Mouse (Mus musculus): ENCODE data around the gene Cep85l. TPM values are rescaled to one million over a fixed set of nuclear protein-coding genes. Genes with fewer than 3 reads are reported as not detected.
A peak's percentile ranks its signal among the peaks of the same experiment; 100 is the strongest.

The Cep85l gene
- polyA plus RNA-seq, 1 experiment from 2014 or later, result 1.5 TPM

DNA sequence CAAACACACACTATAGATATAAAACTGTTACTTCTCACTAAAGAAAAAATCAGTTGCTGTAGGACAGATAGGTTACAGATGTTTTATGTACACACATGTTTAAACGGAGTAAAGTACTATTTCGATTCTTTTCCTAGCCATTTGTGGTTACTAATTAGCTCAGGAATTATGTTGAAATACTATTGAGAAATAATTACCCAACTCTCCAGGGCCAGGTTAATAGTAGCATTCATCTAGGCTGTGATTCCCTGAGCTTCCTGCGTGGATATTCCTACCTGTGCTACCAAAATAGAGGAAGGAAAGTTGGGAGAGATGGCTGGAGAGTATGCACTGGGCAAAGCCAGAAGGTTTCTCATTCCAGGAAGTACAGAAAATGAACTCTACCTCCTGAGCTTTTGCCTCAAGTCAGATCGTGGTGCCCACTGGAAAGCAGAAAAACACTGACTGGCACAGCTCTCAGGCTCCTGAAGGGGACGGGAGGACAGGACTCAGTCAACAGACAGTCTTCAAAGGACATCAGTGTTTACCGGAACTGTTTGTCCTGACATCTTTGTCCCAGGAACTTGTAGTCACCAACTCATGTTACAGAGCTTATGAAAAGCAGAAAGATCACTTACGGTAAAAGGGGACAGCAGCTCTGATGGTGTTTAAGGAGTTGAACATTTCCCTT is 3.1 kb upstream of the Cep85l start:
- Histone ChIP-seq H3K4me2 (replicated peaks; ENCODE audit: low read depth) (peak overlapping the region; percentile 9; the same call in 1 of the 2 replicates), H3K9me3 (ENCODE audit: control insufficient read depth) (no peaks in the 10 kb centered on the region), H3K9ac (ENCODE audit: low read depth, low read length) (no peak overlapping the region), H3K4me3 (ENCODE audit: low read depth, low read length) (no peak overlapping the region), H3K4me1 (replicated peaks; ENCODE audit: control insufficient read depth, insufficient read depth, low read length) (no peaks in the 10 kb centered on the region), H3K27ac (ENCODE audit: low read depth, low read length) (no peak overlapping the region), H3K27me3 (replicated peaks; ENCODE audit: control insufficient read depth, insufficient read depth, low read length) (no peaks in the 10 kb centered on the region), H3K36me3 (ENCODE audit: control insufficient read depth, insufficient read depth) (no peaks in the 10 kb centered on the region)
- ATAC-seq, result peak; percentile 29; the same call in 1 of the 2 replicates
- WGBS, result 46% methylated on average over 7 of the region's 7 CpGs
- TF ChIP-seq CTCF (IDR thresholded peaks at IDR 0.05; ENCODE audit: low read depth), result no peak

DNA sequence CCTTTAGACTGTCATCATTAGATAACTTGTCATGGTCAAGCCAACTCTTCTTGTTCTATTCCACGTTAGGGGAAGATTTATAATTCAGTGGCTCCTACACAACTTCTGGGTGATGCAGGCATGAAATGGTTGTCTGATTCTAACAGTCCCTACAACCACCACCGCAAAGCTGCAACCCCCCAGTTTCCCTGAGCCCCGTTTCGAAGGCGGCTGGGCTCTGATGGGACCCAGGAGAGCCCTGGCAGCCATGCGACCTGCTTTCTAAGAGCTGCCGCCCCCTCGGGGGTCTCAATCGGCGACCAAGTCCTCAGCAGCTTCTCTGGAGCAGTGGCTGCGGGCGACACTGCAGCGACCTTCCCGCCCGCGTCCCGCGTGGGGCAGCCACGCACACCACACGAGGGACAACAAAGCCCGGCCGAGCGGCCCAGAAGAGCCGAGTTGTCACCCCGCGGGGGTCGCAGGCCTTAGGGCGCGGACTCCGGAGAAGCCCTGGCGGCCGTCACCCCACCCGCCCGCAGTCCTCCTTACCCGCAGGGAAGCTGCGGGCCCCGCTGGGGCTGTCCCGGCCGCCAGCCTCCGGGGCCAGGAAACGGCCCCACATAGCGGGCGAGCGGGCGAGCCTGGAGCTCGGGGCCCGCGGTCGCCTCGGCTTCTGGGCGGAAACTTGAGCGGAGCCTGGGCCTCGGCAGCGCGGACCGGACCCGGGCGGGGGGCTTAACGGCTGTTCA is 602 bp downstream of the Cep85l start:
- TF ChIP-seq CTCF (IDR thresholded peaks at IDR 0.05; ENCODE audit: low read depth), result no peak
- Histone ChIP-seq H3K9me3 (ENCODE audit: control insufficient read depth) (no peaks in the 10 kb centered on the region), H3K9ac (ENCODE audit: low read depth, low read length) (peak overlapping the region; percentile 87), H3K27me3 (replicated peaks; ENCODE audit: control insufficient read depth, insufficient read depth, low read length) (no peaks in the 10 kb centered on the region), H3K27ac (ENCODE audit: low read depth, low read length) (peak overlapping the region; percentile 89), H3K4me3 (ENCODE audit: low read depth, low read length) (peak overlapping the region; percentile 72), H3K4me1 (replicated peaks; ENCODE audit: control insufficient read depth, insufficient read depth, low read length) (0 out of 2 replicates have a peak, but pooled peaks cover 4% of the 10 kb centered on the region), H3K36me3 (ENCODE audit: control insufficient read depth, insufficient read depth) (no peaks in the 10 kb centered on the region), H3K4me2 (replicated peaks; ENCODE audit: low read depth) (peak overlapping the region; percentile 87)
- under 1% methylated on average over 57 of the region's 59 CpGs for WGBS
- ATAC-seq, result peak; percentile 82

DNA sequence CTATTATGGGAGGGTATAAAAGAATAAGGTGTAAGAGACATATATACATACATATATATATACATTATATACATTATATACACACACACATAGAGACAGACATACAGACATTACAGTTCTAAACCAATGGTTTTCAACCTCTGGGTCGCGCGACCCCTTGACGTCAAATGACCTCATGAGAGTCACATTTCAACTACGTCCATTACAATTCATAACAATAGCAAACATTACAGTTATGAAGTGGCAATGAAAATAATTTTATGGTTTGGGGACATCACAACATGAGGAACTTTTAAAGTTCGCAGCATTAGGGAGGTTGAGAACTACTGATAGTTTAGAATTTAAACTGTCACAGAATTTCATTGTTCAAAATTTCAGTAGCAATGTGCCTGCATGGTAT is 1.5 kb downstream of the Cep85l start:
- no peak overlapping the region for H3K27ac ChIP-seq (ENCODE audit: low read depth, low read length)
- no peaks in the 10 kb centered on the region for H3K9me3 ChIP-seq (ENCODE audit: control insufficient read depth)
- H3K27me3 ChIP-seq (replicated peaks; ENCODE audit: control insufficient read depth, insufficient read depth, low read length), result no peaks in the 10 kb centered on the region
- peak overlapping the region; percentile 87 for H3K4me2 ChIP-seq (replicated peaks; ENCODE audit: low read depth)
- no peak for TF ChIP-seq CTCF (IDR thresholded peaks at IDR 0.05; ENCODE audit: low read depth)
- no peak for ATAC-seq
- H3K4me3 ChIP-seq (ENCODE audit: low read depth, low read length), result peak overlapping the region; percentile 72
- no peaks in the 10 kb centered on the region for H3K36me3 ChIP-seq (ENCODE audit: control insufficient read depth, insufficient read depth)
- WGBS, result 76% methylated on average over 6 of the region's 6 CpGs
- 0 out of 2 replicates have a peak overlapping the region, but pooled peaks have one; percentile 87 for H3K9ac ChIP-seq (ENCODE audit: low read depth, low read length)
- H3K4me1 ChIP-seq (replicated peaks; ENCODE audit: control insufficient read depth, insufficient read depth, low read length), result 0 out of 2 replicates have a peak, but pooled peaks cover 4% of the 10 kb centered on the region

DNA sequence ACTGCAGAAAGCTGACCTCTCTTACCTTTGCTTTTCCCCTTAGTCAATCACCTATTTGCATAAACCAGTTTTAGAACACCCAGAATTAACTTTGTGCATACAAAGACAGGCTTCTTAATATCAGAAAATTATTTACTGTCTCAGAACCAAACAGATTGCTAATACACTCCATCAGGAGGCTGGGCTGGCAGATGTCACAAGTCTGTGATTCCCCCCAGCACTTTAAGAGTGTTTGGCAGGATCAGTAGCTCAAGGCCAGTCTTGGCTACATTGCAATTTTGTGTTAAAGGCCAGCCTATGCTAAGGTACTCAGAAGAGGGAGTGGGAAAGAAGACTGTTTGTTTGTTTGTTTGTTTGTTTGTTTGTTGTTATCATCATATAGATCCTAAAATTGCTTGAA is 2.7 kb downstream of the Cep85l start:
- H3K27me3 ChIP-seq (replicated peaks; ENCODE audit: control insufficient read depth, insufficient read depth, low read length), result no peaks in the 10 kb centered on the region
- H3K36me3 ChIP-seq (ENCODE audit: control insufficient read depth, insufficient read depth), result no peaks in the 10 kb centered on the region
- 0 out of 2 replicates have a peak, but pooled peaks cover 4% of the 10 kb centered on the region for H3K4me1 ChIP-seq (replicated peaks; ENCODE audit: control insufficient read depth, insufficient read depth, low read length)
- H3K9me3 ChIP-seq (ENCODE audit: control insufficient read depth), result no peaks in the 10 kb centered on the region
- H3K27ac ChIP-seq (ENCODE audit: low read depth, low read length), result no peak overlapping the region
- H3K4me3 ChIP-seq (ENCODE audit: low read depth, low read length), result no peak overlapping the region
- TF ChIP-seq CTCF (IDR thresholded peaks at IDR 0.05; ENCODE audit: low read depth), result no peak
- no peak overlapping the region; the same call in 1 of the 2 replicates for H3K4me2 ChIP-seq (replicated peaks; ENCODE audit: low read depth)
- H3K9ac ChIP-seq (ENCODE audit: low read depth, low read length), result no peak overlapping the region
- ATAC-seq, result no peak

DNA sequence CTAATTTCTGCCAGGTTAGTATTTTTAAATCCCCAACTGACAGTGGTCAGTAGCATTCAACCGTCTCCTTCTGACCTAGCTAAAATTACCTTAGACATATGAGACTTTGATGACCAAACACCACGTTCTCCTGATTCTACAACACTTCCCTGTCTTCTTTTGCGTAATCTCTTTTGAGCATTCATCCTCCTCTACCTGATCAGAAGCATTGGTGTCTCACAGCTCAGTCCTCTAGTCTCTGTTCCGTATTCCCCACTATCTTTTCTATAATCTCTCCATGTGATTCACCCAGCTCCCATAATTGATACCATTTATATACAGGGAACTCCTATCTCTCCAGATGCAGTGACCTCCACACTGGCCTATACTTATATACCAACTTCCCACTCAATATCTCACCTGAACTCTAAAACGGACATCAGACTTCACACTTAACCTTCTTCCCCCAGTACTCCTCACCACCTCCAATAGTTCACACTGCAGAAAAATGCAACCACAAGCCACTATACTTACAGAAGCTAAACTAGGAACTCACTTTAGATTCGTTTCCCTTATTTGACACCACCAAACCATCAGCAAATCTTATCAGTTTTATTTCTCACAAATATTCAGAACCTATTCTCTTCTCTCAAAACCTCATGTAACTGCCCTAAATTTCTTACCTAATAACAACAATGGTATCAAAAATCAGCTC is 5.7 kb downstream of the Cep85l start:
- no peak for ATAC-seq
- no peak for TF ChIP-seq CTCF (IDR thresholded peaks at IDR 0.05; ENCODE audit: low read depth)
- H3K27ac ChIP-seq (ENCODE audit: low read depth, low read length), result no peak overlapping the region
- H3K9ac ChIP-seq (ENCODE audit: low read depth, low read length), result no peak overlapping the region
- no peak overlapping the region for H3K4me2 ChIP-seq (replicated peaks; ENCODE audit: low read depth)
- 0 out of 2 replicates have a peak, but pooled peaks cover 6% of the 10 kb centered on the region for H3K9me3 ChIP-seq (ENCODE audit: control insufficient read depth)
- H3K27me3 ChIP-seq (replicated peaks; ENCODE audit: control insufficient read depth, insufficient read depth, low read length), result no peaks in the 10 kb centered on the region
- no peak overlapping the region for H3K4me3 ChIP-seq (ENCODE audit: low read depth, low read length)
- no peaks in the 10 kb centered on the region for H3K36me3 ChIP-seq (ENCODE audit: control insufficient read depth, insufficient read depth)
- H3K4me1 ChIP-seq (replicated peaks; ENCODE audit: control insufficient read depth, insufficient read depth, low read length), result 0 out of 2 replicates have a peak, but pooled peaks cover 4% of the 10 kb centered on the region
- 87% methylated on average over 6 of the region's 6 CpGs for WGBS

DNA sequence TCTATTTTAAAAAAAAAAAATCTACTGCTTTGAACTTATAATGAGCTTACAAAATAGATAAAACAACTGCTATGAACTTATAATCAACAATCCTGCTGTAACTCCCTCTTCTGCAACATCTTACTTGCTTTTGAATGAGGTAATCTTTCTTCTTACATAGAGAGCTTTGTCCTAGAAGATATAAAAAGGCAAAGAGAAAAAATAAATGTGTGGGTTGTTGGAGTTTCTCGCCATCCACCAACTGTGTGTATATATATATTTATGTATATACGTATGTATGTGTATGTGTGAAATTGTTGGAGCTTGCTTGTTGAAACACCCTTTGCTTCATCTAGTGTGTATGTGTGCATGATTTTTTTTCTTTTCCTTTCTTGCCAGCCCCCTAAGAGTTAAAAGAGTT is 12.5 kb downstream of the Cep85l start:
- H3K4me1 ChIP-seq (replicated peaks; ENCODE audit: control insufficient read depth, insufficient read depth, low read length), result no peaks in the 10 kb centered on the region
- 89% methylated on average over 2 of the region's 2 CpGs for WGBS
- no peaks in the 10 kb centered on the region for H3K27me3 ChIP-seq (replicated peaks; ENCODE audit: control insufficient read depth, insufficient read depth, low read length)
- H3K9me3 ChIP-seq (ENCODE audit: control insufficient read depth), result 0 out of 2 replicates have a peak, but pooled peaks cover 9% of the 10 kb centered on the region
- H3K36me3 ChIP-seq (ENCODE audit: control insufficient read depth, insufficient read depth), result no peaks in the 10 kb centered on the region
- H3K27ac ChIP-seq (ENCODE audit: low read depth, low read length), result no peak overlapping the region
- no peak overlapping the region for H3K4me2 ChIP-seq (replicated peaks; ENCODE audit: low read depth)
- ATAC-seq, result no peak
- no peak overlapping the region for H3K4me3 ChIP-seq (ENCODE audit: low read depth, low read length)
- H3K9ac ChIP-seq (ENCODE audit: low read depth, low read length), result no peak overlapping the region
- TF ChIP-seq CTCF (IDR thresholded peaks at IDR 0.05; ENCODE audit: low read depth), result no peak

Measured in intestine, postnatal 0 days (tissue).